Comparison of ENCODE assay signal across 8 mouse cellular contexts in the genomic region with DNA sequence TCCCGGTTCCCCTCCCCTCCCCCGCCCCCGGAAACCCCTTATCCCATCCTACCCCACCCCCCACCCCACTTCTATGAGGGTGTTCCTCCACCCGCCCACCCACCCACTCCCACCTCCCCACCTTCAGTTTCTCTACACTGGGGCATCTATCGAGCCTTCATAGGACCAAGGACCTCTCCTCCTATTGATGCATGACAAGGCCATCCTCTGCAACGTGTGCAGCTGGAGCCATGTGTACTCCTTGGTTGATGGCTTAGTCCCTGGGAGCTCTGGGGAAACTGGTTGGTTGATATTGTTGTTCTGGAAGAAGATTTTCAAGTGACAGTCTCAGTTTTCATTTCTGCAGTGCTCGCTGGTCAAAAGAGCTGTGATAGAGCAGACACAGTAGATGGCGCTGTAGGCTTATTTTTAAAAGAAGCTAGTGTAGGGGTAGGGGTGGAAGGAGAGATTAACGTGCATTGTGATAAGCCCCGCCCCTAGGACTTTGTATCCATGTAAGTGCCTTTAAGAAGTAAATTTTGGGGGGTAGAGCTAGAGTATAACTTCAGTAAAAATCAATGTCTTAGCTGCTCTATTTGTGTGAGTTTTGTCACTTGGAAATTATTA.
DNase-seq lines count a peak whose midpoint lies in the region; ATAC-seq lines count a peak whose summit lies in the region.

No protein-coding gene starts in this region.

- no peaks in the 10 kb centered on the region for H3K9me3 ChIP-seq in heart, embryonic 10.5 days
- no peaks in the 10 kb centered on the region for H3K9me3 ChIP-seq in forebrain, embryonic 16.5 days (ENCODE audit: control insufficient read depth, low read length)
- no peaks in the 10 kb centered on the region for H3K9me3 ChIP-seq in hindbrain, embryonic 14.5 days (ENCODE audit: control insufficient read depth, low read length)

- DNase-seq in heart, adult 18-20 months = peak; percentile 62 to 79
- DNase-seq in heart, embryonic 10.5 days (ENCODE audit: low spot score) = no peak
- DNase-seq in cerebellum, adult 18-20 months = peak; percentile 47 to 51
- DNase-seq in hindbrain, embryonic 14.5 days (ENCODE audit: low spot score) = peak; percentile 89
- DNase-seq in layer of hippocampus, adult 9-10 months (ENCODE audit: low spot score) = peak; percentile 61
- peak; percentile 73 for DNase-seq in lung, postnatal 14 days
- peak; percentile 45 to 59 for DNase-seq in right cerebral cortex, adult 2 months (ENCODE audit: low spot score in 2 of 2)

- H3K4me1 ChIP-seq in heart, embryonic 10.5 days = peaks cover 5% of the 10 kb centered on the region
- H3K4me1 ChIP-seq in forebrain, embryonic 16.5 days (replicated peaks; ENCODE audit: control insufficient read depth, insufficient read depth, low read length) = no peaks in the 10 kb centered on the region
- H3K4me1 ChIP-seq in hindbrain, embryonic 14.5 days (replicated peaks; ENCODE audit: control insufficient read depth, insufficient read depth, low read length) = peaks cover 4% of the 10 kb centered on the region; the same call in 1 of the 2 replicates

- H3K9ac ChIP-seq in forebrain, embryonic 16.5 days (replicated peaks; ENCODE audit: low read depth, low read length) = no peak overlapping the region
- no peak overlapping the region for H3K9ac ChIP-seq in hindbrain, embryonic 14.5 days

- no peak overlapping the region for H3K4me3 ChIP-seq in heart, embryonic 10.5 days
- H3K4me3 ChIP-seq in forebrain, embryonic 16.5 days (replicated peaks; ENCODE audit: low read length) = no peak overlapping the region
- H3K4me3 ChIP-seq in hindbrain, embryonic 14.5 days (replicated peaks; ENCODE audit: low read length) = no peak overlapping the region

- no peaks in the 10 kb centered on the region for H3K36me3 ChIP-seq in heart, embryonic 10.5 days
- no peaks in the 10 kb centered on the region for H3K36me3 ChIP-seq in forebrain, embryonic 16.5 days (ENCODE audit: control insufficient read depth, insufficient read depth)
- no peaks in the 10 kb centered on the region for H3K36me3 ChIP-seq in hindbrain, embryonic 14.5 days (replicated peaks; ENCODE audit: control insufficient read depth, insufficient read depth)

- no peak overlapping the region for H3K4me2 ChIP-seq in forebrain, embryonic 16.5 days (ENCODE audit: low read length)
- H3K4me2 ChIP-seq in hindbrain, embryonic 14.5 days (replicated peaks) = no peak overlapping the region

- peaks cover 12% of the 10 kb centered on the region; the same call in 1 of the 2 replicates for H3K27me3 ChIP-seq in heart, embryonic 10.5 days (ENCODE audit: insufficient read depth, poor library complexity, severe bottlenecking)
- H3K27me3 ChIP-seq in forebrain, embryonic 16.5 days (replicated peaks; ENCODE audit: control insufficient read depth, insufficient read depth, low read length) = no peaks in the 10 kb centered on the region
- no peaks in the 10 kb centered on the region for H3K27me3 ChIP-seq in hindbrain, embryonic 14.5 days (ENCODE audit: control insufficient read depth, insufficient read depth, low read length)

- WGBS in heart, embryonic 10.5 days = 19% methylated on average over 10 of the region's 10 CpGs
- WGBS in forebrain, embryonic 16.5 days = 14% methylated on average over 10 of the region's 10 CpGs
- WGBS in hindbrain, embryonic 14.5 days = 29% methylated on average over 10 of the region's 10 CpGs

- H3K27ac ChIP-seq in heart, embryonic 10.5 days = no peak overlapping the region
- no peak overlapping the region for H3K27ac ChIP-seq in forebrain, embryonic 16.5 days (ENCODE audit: low read length)
- H3K27ac ChIP-seq in hindbrain, embryonic 14.5 days = no peak overlapping the region

- peak; percentile 95 for ATAC-seq in forebrain, embryonic 16.5 days
- ATAC-seq in hindbrain, embryonic 14.5 days (ENCODE audit: low FRiP score) = peak; percentile 82; the same call in 1 of the 2 replicates
